Mouse (Mus musculus) c-Kit-positive CD71-negative TER-119-negative erythroid progenitor cells, embryonic 14.5 days (primary cell): ENCODE results near the gene Med6.
"Not testable (repeated sequence)": the region's sequence is repeated elsewhere in the genome, so short reads cannot be mapped to it uniquely, and the experiment has no call there.

Experiments
- DNase-seq: peaks from one replicate; pipeline ENCODE4 v3.0.0-alpha.2; 2013; ENCODE audit warnings: low read depth

Gene Med6

GRCm38 (mm10) chr12:81549286-81549685, 45.5 kb downstream of the Med6 start:
- no peak for DNase-seq

GRCm38 (mm10) chr12:81547163-81547562, 47.6 kb downstream of the Med6 start:
- DNase-seq, result no peak

- no peak for DNase-seq
These were observed 61.8 kb downstream of the Med6 start for GRCm38 (mm10) chr12:81533029-81533419.

- peak; percentile 65 for DNase-seq
These were observed 62.3 kb downstream of the Med6 start, which contains the start of the genes Gm20498 and Synj2bp for GRCm38 (mm10) chr12:81532316-81533028. Gene Gm20498 (minus strand): TSS chr12:81532905. Gene Synj2bp (minus strand): TSS chr12:81532911.

- DNase-seq, result not testable (repeated sequence)
These were observed 64.2 kb downstream of the Med6 start for GRCm38 (mm10) chr12:81530587-81530986.
